Mouse (Mus musculus) 3134 (cell line): Measurements from ENCODE around the gene Ctla4.

ENCODE experiments used
- DNase-seq: peaks from one replicate; pipeline ENCODE4 v3.0.0-alpha.2; 2011; ENCODE audit warnings: low spot score; ENCODE audit not compliant: insufficient read length; ENCODE audit errors: extremely low read depth

The Ctla4 gene

GRCm38 (mm10) chr1:60886981-60887380 is at the start of gene Ctla4:
Gene Ctla4 (plus strand): TSS chr1:60887000.
- no peak for DNase-seq

GRCm38 (mm10) chr1:60839161-60839560 is 47.6 kb upstream of the Ctla4 start:
- DNase-seq, result peak; percentile 23

- no peak for DNase-seq
Measured at GRCm38 (mm10) chr1:60845318-60846060, 41.3 kb upstream of the Ctla4 start.

- DNase-seq, result no peak
Measured at GRCm38 (mm10) chr1:60846616-60847275, 40.1 kb upstream of the Ctla4 start.

GRCm38 (mm10) chr1:60849112-60849511 is 37.7 kb upstream of the Ctla4 start:
- DNase-seq, result no peak

- DNase-seq, result peak; percentile 32
Measured at GRCm38 (mm10) chr1:60849816-60850215, 37.0 kb upstream of the Ctla4 start.

- no peak for DNase-seq
Measured at GRCm38 (mm10) chr1:60851041-60851781, 35.6 kb upstream of the Ctla4 start.

- no peak for DNase-seq
Measured at GRCm38 (mm10) chr1:60852075-60852769, 34.6 kb upstream of the Ctla4 start.

- DNase-seq, result no peak
Measured at GRCm38 (mm10) chr1:60852770-60853147, 34.0 kb upstream of the Ctla4 start.

- no peak for DNase-seq
Measured at GRCm38 (mm10) chr1:60853330-60853956, 33.4 kb upstream of the Ctla4 start.

- DNase-seq, result no peak
Measured at GRCm38 (mm10) chr1:60853991-60854390, 32.8 kb upstream of the Ctla4 start.

- DNase-seq, result no peak
Measured at GRCm38 (mm10) chr1:60857351-60858220, 29.2 kb upstream of the Ctla4 start.

GRCm38 (mm10) chr1:60859159-60859558 is 27.6 kb upstream of the Ctla4 start:
- DNase-seq, result no peak

GRCm38 (mm10) chr1:60859842-60860241 is 27.0 kb upstream of the Ctla4 start:
- DNase-seq, result peak; percentile 37

- no peak for DNase-seq
Measured at GRCm38 (mm10) chr1:60860357-60860946, 26.3 kb upstream of the Ctla4 start.

- no peak for DNase-seq
Measured at GRCm38 (mm10) chr1:60860955-60861354, 25.8 kb upstream of the Ctla4 start.

GRCm38 (mm10) chr1:60861431-60861830 is 25.4 kb upstream of the Ctla4 start:
- no peak for DNase-seq

- no peak for DNase-seq
Measured at GRCm38 (mm10) chr1:60862510-60862909, 24.3 kb upstream of the Ctla4 start.

- no peak for DNase-seq
Measured at GRCm38 (mm10) chr1:60862951-60863461, 23.8 kb upstream of the Ctla4 start.
